Mouse (Mus musculus) CD8-positive naive resting alpha-beta T cell, adult 2 months (primary cell): ENCODE measurements around the gene Gpr180.
"Not testable (repeated sequence)": the region's sequence is repeated elsewhere in the genome, so short reads cannot be mapped to it uniquely, and the experiment has no call there.

ENCODE experiments used
- DNase-seq, 2 experiments: peaks; one replicate each; pipeline ENCODE4 v3.0.0; 2022; ENCODE audit warnings: low read depth in 2 of 2, low spot score in 2 of 2

Gpr180 gene

DNA sequence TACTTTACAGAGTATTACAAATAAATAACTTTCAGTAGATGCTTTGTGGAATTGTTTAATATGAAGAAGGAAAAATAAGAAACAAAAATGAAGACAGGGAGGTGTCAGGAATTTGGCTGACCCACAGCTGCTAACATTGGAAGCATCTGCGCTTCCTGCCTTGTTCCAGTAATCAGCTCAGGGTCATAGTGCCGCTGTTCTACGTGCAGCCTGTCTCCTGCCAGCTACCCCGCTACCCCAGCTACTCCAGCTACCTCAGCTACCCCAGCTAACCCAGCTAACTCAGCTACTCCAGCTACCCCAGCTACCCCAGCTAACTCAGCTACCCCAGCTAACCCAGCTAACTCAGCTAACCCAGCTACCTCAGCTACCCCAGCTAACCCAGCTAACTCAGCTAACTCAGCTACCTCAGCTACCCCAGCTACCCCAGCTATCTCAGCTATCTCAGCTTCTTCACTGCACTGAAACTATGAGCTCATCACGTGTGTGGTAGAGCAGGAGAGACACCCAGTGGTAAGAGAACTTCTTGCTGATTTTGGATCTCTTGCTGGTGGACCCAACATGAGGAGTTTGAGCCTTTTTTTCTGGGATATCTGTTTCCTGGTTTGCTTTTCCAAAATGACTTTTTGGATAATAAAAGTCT is 14.8 kb downstream of the Gpr180 start:
- no peak for DNase-seq

DNA sequence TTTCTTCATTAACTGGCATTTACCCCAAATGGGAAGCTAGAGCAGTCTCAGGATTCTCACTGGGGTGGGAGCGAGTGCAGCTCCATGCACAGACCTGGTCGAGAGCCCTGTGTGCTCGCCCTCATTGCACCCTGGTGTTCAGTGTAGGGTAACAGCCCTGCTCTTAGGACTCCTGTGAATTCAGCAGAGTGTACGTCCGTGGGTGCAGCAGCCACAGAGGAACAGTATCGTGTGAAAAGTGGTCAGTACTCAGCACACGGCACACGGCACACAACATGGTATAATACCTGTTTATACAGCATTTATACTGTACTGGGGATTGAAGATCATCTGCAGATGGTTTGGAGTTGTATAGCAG is 15.3 kb downstream of the Gpr180 start:
- DNase-seq, result no peak

DNA sequence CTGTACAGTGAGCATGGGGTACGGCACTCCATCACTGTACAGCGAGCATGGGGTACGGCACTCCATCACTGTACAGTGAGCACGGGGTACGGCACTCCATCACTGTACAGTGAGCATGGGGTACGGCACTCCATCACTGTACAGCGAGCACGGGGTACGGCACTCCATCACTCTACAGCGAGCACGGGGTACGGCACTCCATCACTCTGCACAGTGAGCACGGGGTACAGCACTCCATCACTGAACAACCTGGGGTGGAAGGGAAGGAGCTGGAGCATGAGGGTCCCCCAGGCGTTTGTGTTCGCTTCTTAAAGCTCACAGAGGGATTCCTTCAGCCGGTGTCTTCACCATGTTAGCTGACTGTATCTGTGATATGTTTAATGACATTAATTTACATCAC is 19.1 kb downstream of the Gpr180 start:
- DNase-seq, result not testable (repeated sequence)

DNA sequence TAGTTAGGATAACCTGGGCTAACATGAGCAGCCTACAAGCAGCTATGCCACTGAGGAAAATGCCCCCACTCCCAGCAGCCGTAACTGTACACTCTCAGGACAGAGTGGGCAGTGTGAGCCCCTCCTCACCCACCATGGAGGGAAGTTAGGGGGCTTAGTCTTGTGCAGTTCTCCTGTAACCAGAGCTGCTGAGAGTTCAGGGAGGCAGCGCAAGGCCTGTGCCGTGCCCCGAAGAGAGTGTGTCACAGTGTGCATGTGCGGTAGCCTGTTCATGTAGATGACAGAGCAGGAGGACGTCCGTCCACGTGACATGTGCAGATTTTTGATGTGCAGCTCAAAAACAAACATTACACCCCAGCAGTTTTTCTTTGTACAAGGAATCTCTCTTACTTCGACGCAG is 19.8 kb downstream of the Gpr180 start:
- DNase-seq, result no peak

DNA sequence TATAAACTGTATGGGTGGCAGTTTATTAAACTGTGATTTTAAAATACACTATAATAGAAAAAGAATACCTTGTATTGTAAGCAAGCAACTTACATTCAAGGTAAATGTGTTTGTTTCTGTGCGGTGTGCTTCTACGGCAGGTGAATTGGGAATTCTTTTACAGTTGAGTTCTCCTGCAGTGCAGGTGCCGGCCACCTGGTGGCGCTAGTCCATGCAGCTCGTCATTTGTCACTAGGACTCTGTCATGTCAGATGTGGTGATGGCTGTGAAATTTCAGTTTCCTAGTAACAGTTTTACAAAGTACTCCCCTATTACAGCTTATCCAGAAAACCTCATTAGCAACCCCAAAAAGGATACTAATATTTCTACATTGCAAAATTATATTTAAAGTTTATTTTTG is 20.2 kb downstream of the Gpr180 start:
- DNase-seq, result peak; percentile 67 to 69

DNA sequence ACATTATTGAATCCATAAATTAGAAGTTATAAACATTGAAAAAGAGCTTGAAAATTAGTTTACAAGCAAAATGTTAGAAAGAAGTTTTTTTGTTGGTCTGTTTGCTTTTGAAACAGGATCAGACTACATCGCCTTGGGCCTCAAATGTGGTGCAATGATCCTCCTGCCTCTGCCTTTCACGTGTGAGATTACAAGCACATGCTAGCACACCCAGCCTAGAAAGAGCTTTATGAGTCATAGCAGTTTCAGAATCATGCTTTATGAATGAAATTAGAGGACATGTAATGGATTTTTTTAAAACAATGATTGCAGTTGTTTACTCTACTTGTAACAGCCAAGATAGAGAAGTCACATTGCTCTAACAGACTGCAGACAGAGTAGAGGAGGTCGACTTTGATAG is 24.8 kb downstream of the Gpr180 start:
- no peak for DNase-seq

DNA sequence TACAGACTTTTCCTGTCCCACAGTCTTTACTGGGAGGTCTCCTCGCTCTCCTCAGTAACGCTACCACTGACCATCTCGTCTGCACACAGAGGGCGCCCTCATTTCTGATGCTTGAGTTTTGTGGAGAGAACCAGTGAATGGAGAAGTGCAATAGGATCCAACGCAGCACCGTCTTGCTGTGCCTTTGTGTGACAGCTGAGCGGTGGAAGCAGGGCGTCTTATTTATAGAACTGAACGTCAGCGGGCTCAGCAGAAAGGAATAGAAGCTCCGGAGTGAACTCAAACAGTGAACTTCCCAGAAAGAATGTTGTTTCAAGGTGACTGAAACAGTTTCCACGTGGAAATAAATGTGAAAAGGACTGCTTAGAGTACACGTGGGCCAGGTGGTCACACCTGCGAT is 25.7 kb downstream of the Gpr180 start:
- DNase-seq, result no peak

DNA sequence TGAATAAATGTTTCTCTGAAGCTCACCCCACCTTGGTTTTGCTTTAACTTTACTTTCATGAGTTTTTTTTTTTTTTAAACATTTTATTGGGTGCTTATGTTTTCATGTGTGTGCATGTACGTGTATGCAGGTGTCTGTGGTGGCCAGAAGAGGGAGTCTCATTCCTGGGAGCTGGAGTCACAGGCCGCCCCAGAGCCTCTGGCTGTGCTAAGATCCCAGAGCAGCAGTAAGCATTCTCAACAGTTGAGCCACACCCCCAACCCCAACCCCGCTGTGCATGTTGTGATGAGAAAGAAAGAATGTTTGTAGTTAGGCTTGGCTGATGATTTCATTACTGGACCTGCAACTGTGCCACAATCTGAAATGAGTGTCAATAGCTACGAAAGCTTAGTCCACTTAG is 31.8 kb downstream of the Gpr180 start:
- no peak for DNase-seq

DNA sequence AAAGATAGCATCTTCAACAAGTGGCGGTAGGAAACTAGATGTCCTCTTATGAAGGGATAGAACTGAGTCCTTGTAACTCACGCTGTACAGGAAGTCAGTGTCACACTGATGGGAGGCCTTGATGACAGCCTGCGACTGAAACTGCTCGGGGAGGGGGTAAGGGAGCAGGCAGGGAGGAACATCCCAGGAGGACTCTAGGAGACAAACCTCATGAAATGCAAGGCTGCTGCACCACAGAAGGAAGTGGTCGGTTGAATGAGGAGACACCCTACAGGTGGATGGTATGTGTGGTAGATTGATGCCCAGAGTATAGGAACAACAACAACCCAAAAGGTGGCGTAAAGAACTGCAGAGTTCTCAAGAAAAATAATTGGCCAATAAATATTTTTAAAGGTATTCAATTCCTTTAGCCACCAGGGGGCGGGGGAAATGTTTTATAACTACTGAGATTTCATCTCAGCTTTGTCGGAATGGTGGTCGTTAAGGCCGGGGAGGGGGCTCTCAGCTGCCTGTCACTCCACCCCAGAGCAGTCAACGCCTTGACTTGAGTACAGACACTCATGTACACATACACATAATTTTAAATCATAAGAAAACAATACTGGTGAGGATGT is 36.7 kb downstream of the Gpr180 start:
- peak; percentile 50 to 56 for DNase-seq

DNA sequence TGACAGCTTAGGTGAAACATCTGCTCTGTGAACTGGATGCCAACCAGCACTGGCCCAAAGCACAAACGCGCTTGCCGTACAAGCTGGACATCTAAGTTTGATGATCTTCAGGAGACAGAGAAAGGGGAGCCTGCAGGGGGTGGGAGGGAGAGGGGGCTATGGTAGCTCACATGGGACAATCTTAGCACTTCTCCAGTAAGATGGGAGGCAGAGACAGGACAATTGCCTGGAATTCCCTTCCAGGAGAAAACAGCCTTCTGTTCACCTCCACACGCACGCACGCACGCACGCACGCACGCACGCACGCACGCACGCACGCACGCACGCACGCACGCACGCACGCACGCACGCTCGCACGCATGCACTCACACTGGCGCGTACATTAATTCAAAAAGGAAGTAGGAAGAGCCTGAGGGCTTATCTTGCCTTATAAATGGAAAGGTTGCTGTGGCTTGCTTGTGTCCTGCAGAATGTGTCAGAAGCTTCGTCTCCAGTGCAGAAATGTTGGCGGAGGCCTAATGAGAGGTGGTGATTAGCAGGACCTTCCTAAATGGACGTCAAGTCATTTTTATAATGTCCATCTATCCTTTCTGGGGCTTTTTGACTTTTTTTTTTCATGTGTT is 38.2 kb downstream of the Gpr180 start:
- no peak for DNase-seq

DNA sequence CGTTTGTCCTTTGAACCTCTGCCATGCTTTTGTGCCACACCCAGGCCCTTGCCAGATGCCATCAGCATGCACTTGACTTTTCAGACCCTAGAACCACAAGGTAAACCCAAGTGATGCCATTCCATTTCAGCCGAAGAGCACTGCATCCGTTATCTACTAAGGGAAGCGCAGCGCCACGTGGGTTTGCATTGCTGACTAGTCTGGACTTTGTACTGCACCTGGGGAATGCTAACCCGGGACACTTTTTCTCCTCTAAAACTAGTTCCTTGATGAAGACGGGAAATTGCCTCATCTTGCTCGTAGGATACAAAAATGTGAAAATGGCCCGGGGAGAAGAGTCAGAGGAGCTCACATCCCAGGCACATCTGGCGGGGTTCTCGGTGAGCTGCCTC is 38.7 kb downstream of the Gpr180 start:
- no peak for DNase-seq

DNA sequence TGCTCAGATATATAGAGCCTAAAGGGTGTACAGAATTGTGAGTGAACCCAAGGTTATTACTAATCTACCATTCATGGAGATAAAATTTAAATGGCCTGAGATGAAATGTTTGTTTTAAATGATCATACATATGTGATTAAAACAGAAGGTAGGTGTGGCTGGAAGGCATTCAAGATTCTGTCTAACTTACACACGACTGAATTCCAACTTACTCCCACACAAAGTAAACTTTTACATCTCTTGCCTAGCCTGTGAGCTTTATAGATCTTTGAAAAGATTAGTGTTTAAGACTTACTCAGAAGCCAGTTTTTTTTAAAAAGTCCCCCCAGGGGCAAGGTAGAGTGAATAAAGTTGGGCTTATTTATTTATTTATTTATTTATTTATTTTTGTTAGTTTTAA is 42.3 kb downstream of the Gpr180 start:
- DNase-seq, result no peak

DNA sequence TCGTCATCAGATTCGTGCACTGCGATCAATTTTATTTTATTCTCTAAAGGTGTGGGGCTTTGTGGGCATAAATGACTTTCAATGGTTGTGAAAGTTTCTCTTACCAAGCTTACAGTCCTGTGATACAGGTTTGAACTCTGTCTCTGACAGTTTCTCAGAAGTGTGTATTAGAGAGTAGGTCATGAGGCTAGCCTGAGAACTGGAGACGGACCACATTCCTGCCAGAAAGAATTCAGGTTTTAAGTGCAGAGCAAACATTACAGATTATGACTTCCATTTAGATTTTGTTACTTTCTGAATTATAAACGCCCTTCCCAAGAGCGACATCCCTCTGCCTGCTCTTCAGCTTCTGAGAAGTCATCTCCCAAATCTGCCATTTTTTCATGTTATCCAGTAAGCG is 42.7 kb downstream of the Gpr180 start:
- no peak for DNase-seq

DNA sequence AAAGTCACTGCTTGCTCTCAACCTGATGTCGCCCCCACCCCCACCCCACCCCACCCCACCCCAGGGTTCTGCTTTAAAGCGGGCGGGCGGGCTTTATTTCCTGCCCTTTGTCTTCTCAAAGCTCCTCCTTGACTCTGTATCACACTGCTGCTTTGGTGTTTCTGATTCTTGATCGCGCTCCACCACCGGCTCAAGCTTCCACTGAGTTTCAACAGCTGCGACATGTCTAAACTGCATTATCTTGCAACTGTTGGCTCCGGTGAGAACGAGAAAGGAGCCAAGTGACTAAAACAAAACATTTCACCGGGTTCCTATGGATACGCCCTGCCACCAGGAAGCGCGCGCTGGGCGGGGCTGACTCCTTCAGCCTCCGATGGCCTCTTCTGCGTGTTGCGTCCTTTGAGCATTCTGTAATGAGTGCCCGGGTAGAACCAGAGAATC is 43.2 kb downstream of the Gpr180 start:
- DNase-seq, result peak; percentile 39 to 58

DNA sequence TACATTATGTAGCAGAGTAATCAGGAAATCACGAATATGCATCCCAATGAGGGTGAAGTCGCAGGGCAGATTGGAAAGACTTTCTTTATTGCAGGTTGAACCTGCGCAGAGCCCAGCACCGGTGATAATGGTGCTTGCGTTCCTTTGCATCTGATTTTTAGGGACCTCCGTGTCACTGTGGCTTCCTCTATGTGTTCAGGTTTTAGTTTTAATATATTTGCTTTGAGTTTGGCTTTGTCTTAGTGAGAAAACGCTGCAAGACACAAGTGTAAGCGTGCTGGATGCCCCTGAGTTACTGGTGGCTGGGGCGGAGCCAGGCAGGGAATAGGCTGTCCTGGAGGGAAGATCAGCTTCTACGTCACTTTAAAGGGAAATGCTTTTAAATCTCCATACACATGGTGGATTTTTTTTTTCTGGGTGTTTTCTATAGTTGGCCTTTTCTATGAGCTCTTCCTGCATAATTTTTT is 43.8 kb downstream of the Gpr180 start:
- DNase-seq, result no peak

DNA sequence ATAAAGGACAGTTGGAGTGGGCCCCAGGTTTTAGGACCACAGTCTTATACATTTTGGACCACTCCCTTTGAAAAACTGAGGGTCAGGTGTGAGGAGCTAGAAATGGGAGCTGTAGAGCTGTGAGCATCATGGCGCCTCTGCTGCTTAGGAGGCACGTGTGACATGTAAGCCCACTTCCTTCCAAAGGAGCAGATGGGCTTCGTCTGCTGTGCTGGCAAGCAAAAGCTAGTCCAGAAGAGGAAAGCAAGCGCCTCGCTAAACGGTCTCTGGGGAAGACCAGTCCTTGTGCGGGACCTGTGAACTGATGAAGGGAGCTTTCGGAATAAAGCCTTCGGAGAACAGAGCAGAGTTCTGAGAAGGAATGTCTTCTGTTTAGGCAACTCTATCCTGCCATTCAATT is 54.5 kb downstream of the Gpr180 start:
- no peak for DNase-seq

DNA sequence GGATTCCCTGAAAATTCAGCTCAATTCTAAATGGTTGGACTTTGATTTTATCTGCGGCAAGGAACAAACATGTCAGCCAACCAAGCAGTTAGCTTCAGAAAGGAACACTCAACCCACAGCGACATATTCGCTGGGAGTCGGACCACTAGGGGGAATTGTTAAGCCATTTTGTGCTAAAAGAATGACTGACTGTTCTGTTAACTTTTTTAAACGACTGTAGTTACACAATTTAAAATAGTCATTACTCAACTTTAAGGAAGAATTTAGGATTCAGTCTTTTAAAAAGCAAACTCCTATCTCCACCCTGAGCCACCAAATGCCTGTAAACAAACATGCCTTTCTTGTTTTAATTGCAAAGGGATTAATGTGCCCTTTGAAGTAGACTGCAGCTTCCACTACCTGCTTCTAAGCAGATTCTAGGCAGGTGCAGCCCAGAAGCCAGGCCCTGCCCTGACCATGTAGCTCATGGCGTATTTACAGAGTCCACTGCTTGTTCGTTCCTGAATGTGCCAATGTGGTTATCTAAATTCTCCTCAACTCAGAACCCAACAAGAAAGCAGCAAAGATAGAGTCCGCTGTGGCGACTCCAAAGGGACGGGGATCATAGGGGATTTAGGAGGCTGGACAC is 56.2 kb downstream of the Gpr180 start:
- no peak for DNase-seq

DNA sequence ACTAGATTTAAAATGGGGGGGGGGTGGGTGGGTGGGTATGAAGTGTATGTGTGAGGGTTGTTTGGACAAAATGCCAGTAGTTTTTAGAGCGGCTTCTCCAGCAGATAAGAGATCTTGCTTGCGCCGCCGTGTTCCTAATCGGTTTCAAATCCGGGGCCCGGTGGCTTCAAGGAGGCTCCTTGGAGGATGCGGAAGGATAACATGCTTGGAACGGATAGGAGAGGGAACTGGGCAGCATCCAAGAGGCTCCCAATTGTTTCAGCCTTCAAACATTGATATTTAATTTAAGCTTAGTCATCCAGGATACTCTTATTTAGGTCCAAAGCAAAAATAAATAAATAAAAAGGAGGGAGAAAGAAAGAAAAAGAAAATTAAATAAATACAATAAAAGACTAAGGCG is 56.7 kb downstream of the Gpr180 start:
- DNase-seq, result no peak

DNA sequence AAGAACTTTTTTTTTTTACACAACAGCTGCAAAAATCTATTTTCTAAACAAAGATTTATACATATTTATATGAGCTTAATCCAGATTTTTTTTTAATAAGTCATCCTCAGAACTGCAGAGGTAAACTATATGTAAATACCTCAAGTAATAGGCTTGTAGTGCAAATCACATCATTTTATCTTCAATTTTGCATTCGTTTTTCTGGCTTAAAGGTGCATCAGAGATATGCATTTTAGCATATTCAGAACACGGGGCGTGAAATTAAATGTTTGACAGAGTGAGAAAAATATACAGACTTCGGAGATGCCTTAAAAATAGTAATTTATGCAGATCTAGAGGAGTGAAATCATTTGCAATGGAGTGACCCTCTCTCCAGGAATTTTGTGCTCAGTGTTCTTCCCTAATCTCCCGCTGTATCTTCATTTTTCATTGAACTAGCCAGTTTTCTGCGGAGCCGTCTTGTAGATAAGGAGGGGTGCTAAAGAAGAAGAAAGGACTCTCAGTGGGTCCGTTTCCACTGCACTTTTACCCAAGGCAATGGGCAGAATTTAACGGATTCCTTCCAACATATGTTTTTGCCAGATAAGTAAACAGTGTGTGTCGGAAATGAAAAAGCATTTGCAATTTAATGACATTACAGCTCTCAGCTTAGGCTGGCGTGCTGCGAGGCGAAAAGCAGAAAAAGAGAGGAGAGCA is 57.4 kb downstream of the Gpr180 start:
- no peak for DNase-seq

DNA sequence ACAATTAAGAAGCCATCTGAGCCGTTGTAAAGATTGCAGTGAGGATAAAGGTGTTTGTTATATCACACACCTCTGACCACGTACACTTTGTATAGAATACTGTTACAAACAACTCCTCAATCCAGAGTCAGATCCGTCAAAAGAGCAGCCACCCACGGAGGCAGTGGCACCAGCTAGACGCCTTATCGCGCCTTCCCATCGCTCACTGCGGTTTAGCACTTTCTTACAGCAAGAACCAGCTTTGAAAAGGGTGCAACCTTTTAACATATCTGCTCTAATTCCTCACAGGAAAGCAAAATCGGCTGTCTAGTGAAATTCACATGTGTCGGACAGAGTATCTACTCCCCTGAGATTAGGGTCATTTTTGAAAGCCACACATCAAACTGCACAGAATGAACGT is 60.1 kb downstream of the Gpr180 start:
- DNase-seq, result no peak

DNA sequence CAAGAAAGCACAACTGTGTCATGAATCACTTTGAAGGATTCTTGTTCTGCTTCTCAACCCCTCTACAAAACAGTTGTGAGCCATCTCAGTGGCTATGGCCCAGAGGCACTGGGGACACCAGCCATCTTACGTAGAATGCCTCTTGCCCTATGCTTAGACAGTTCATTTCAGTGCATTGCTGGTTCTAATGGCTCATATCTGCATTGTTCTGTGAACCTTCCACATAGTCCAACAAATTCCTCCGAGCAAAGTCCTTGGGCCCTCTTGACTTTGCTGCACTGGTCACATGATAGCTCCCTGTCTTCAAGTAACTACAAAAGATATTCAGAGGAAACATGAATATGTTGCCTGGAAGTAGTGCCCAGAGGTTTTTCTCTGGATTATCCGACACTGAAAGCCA is 63.8 kb downstream of the Gpr180 start:
- no peak for DNase-seq

DNA sequence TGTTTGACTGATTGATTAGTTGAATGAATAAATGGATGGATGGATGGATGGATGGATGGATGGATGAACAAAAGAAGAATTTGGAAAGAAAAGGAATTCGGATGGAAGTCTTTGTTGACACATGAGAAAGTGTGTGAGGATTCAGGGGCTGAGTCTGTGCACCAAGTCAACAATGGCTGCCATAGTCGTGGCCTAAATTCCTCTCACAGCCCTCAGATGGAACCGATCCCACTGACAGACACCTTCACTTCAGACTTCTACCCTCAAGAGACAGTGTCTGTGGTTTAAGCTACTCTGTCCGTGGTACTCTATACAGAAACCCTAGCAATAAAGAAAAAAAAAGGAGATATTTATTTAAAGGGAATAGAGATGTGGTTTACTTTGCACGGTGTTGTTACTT is 65.0 kb downstream of the Gpr180 start:
- DNase-seq, result no peak
